Mouse (Mus musculus): ENCODE data around the gene Zfp385c. TPM values are rescaled to one million over a fixed set of nuclear protein-coding genes. Genes with fewer than 3 reads are reported as not detected.
A peak's percentile ranks its signal among the peaks of the same experiment; 100 is the strongest.
"Not testable (repeated sequence)": the region's sequence is repeated elsewhere in the genome, so short reads cannot be mapped to it uniquely, and the experiment has no call there.

Gene Zfp385c
- total RNA-seq, 4 experiments from 2014 or later = 0.29 to 3.4 (median 0.66) TPM

DNA sequence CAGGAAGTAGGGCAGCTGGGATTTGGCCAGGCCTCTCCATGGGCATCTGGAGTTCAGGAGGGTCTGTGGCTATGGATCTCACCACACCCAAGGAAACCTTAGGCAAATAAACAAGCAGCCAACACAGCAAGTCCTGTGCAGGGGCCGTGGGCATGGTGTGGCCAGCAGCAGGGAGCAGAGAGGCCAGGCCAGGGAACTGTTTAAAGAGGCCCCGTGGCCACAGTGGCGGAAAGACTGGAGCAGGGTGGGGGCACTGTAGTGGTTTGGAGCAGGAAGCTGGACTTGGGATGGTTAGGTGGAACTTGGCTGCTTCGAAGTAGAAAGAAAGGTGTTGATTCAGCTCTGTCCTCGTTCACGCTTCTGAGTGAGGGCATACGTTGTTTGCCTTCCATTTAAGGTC lies 5.0 kb downstream of the Zfp385c start:
- DNase-seq = no peak

GRCm38 (mm10) chr11:100685371-100685770 lies 6.9 kb downstream of the Zfp385c start:
- no peak for DNase-seq

GRCm38 (mm10) chr11:100684084-100684483 lies 8.2 kb downstream of the Zfp385c start:
- DNase-seq = no peak

DNA sequence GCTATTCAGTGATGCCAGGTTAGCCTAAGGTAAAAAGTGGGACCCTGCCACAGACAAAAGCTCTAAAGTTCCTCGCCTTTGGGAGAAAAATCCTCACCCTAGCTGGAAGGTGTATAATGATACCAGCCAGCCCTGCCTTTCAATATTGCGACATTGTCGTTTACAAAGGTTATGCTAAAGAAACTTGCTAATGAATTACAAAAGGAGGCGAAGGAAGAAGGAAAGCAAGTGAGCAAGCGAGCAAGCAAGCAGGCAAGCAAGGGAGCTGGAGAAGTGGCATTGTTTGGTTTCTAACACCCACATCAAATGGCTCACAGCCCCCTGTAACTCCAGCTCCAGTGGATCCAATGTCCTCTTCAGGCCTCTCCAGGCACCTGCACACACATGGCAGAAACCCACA lies 9.7 kb downstream of the Zfp385c start:
- no peak for DNase-seq

DNA sequence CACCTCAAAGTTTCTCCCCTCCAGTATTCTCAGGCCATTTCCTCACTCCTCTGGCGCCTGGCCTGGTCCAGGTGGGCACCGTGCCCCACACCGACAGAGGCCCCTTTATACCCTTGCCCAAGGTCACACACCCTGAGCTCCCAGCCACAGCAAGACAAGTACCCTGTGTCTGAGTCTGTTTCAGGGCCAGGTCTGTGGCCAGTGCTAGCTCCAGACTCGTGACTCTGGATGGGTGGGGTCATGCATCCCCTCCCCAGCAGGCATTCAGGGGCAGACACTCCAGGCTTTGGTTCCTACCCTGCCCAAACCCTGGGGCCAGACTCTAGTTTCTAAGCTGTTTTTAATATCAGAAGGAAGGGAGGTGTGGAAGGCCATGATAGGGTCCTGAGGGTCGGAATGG lies 10.4 kb downstream of the Zfp385c start:
- no peak for DNase-seq

- DNase-seq = no peak
These were observed 14.4 kb downstream of the Zfp385c start for GRCm38 (mm10) chr11:100677810-100678209.

- DNase-seq = peak; percentile 41
These were observed 19.1 kb downstream of the Zfp385c start for GRCm38 (mm10) chr11:100673169-100673568.

- DNase-seq = no peak
These were observed 20.3 kb downstream of the Zfp385c start for GRCm38 (mm10) chr11:100671956-100672355.

- DNase-seq = no peak
These were observed 21.2 kb downstream of the Zfp385c start for GRCm38 (mm10) chr11:100671049-100671448.

DNA sequence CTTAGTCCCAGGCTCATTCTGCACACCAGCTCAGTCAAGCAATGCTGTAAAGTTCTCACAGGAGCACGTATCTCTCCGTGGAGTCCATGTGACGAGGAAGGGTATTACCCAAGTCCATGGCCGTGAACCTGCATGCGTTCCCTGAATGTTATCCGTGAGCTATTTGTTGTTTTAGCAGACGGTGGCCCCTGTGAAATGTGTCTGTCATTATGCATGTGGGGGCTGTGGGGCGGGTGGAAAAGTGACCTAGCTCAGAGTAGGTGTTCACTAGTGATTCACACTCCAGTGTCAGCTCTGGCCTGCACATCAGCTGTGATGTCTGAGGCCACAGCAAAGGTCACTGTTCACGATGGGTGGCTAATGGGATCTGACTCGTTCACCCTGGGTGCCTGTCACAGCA lies 32.4 kb downstream of the Zfp385c start:
- DNase-seq = peak; percentile 34

DNA sequence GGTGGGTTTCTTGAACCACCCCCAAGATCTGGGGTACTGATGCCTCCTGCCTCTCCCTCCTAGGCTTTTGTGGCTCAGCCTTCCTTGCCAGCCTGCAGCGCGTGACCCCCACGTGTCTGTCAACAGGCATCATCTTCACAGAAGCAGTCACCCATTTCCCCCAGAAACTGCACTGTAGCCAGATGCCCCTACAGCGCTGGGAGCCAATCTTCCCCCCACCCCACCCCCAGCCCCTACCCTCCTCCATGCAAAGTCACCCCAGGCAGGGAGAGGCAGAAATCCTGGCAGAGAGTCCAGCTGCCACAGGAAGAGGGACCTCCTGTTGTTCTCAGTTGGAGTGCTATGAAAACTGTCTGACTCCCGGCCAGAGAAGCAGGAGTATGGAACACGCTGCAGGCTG lies 35.8 kb downstream of the Zfp385c start:
- DNase-seq = no peak

DNA sequence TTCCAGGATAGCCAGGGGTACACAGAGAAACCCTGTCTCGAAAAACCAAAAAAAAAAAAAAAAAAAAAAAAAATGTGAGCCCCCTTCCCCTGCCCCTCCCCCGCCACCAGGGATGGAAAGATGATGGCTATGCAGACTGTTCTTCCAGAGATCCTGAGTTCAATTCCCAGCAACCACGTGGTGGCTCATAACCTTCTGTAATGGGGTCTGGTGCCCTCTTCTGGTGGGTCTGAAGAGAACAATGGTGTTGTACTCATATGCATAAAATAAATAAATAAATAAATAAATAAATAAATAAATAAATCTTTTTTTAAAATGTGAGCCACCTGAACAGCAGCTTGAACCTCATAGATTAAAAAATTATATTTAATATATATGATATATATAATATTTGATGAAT lies 36.7 kb downstream of the Zfp385c start:
- not testable (repeated sequence) for DNase-seq

GRCm38 (mm10) chr11:100651748-100652147 lies 40.5 kb downstream of the Zfp385c start:
- DNase-seq = peak; percentile 76

DNA sequence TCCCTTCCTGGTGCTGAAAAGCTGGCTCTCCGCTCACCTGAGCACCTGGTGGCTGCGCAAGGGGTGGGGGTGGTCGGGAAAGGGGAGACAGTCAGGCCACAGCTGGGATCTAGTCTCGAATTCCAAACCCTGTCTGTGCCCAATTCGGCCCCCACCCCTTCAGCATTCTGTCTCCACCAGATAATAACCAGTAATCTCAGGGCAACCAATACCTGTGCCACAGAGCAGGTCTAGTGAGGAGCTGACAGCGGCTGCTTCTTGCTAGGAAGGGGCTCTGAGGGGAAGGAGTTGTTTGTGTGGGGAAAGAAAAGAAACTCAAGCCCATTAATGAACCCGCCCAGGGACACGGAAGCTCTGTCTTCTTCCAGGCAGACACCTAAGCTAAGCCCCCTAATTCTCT lies 41.0 kb downstream of the Zfp385c start:
- no peak for DNase-seq

DNA sequence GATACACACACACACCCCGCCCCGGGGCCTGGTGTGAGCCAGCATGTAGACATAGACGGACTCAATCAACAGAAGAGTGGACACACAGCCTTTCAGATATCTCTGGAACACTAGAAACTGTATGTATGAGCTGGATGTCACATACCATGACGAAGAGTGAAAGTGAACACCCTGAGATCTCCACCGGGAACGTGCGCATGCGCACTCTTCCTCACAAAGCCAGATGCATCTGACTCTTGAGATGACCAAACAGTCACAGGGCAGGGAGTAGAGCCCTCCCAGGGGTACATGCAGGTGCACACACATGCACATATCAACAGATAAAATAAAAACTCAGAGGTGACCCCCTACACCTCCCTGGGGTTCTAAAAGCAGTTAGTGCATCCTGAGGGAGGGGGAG lies 43.9 kb downstream of the Zfp385c start:
- no peak for DNase-seq

DNA sequence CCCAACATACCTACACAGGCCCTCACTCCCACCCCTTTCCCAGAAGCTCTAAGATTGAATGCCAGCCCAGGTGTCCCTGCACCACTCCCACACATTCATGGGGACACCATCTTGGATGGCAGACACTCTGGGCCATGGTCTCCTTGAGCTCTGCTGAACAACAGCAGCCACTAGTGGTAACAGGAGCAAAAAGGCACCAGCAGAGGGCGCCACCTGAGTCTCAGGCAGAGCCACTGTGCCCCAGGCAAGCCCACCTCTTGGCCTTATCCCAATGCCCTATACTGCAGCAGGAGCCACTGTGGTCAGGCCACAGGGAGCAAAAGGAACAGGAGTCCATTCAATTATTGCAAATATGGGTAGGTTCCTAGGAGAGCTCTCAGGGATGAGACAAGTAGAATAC lies 46.0 kb downstream of the Zfp385c start:
- DNase-seq = no peak

DNA sequence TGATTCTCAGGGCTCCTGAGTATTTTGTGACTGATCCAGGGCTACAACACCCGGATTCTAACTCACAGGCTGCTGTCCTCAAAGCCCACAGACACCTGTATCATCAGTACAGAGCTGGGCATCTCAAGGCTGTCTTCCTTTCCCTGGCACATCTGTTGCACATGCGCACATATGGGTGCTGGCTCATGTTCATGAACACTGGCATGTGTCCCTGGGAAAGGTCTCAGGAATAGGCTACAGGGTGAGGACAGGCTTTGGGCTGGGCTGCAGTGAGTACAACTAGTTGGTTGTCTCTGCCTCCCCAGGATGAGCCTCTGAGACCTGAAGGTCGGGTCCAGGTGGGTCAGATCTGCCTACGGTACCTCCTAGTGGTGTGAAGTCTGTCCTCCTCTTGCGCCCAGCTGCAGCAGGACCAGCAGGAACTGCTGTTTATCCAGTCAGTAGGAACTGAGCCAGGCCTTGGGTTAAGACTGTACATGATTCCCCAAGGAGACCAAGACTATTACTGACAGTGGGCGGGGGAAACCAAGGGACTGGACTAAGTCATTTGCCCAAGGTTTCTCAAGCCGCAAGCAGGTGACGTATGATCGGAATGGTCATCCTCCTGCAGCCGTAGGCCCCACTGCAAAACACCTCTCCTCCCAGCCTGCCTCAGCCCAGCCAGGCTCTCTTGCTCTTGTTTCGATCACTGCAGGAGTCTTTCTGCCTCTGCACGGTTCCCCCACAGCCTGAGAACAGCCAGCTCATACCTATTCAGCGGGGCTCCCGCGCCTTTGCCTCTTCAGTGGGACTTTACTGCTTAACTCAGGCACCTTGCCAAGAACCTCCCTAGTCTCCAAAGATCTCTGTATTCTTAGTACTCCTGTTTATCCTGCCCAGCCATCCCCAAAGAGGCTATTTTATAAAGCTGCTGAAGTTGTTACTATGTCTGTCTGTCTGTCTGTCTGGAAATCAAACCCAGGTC lies 48.4 kb downstream of the Zfp385c start:
- DNase-seq = no peak

DNA sequence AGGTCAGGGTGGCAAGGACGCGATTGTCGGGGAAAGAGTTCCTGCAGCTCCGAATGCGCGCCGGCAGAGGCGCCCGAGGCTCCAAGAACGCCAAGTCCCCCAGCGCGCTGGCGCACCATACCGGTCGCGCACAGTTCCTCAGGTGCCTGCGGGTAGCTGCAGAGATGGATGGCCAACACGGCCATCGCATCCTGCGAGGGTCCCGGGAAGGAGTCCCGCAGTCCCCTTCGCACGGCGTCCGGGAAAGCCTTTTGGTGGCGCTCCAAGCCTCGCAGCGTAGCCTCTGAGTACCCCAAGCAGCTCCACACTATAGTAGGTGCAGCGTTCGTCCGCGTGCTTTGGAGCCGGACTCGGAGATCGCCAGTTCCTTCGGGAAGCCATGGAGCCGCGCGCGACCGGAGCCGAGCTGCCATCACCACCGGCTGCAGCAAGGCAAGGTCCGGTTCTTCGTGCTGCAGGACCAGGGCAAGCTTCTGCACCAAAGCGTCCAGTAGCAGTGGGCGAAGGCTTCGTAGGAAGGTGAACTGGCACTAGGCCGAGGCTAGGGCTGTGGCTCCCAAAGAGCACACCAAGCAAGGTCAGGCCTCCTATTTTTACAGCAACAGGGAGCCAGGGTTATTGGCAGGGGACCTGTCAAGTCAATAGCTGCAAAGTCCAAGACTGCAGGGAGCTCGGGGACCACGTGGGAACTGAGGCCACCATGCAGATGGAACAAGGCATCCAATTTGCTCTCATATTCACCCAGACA lies 51.9 kb downstream of the Zfp385c start:
- no peak for DNase-seq

DNA sequence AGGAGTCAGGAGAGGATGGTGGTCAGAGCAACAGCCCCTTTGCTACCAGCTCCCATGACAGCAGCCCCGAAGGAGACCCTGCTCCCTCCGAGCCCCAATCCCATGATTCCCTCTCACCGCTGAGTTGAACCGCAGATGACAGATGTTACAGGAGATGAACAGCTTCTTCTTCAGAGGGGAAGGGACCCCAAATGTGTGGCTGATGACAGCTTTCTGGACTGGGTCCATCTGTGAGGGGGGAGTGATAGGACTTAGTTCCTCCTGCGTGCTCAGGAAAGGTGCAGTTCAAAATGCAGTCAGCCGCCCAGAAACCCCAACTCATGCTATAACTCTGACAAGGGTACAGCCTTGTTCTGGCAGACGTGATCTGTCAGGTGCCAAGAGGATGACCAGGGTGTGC lies 57.7 kb downstream of the Zfp385c start:
- DNase-seq = no peak

- DNase-seq = no peak
These were observed 63.3 kb downstream of the Zfp385c start for GRCm38 (mm10) chr11:100628862-100629352.

- no peak for DNase-seq
These were observed 64.2 kb downstream of the Zfp385c start for GRCm38 (mm10) chr11:100628056-100628455.

DNA sequence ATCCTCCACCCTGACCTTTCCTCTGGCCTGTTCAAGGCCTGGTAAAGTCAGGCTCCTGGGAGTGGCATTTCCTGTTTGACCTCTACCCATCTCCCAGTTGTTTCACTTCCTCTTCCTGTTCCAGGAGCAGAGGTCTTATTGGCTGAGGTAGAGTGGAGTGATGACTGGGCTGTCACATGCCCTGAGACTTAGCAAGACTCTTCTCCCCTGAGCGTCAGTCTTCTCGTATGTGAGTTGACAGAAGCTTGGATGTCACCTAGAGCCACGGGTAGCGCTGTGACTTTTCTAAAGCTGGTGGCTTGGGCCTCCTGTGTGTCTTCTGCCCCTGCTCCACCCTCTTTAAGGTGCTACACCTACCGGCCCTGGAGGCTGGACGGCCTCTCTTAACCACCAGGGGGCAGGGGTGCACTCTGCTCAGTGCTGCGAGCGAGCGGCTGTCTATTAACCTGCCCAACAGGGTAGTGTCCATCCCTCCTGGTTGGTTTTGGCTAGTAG lies 65.5 kb downstream of the Zfp385c start:
- peak; percentile 60 for DNase-seq
